Mouse (Mus musculus): ENCODE results near the gene Bricd5. TPM values are rescaled to one million over a fixed set of nuclear protein-coding genes. Genes with fewer than 3 reads are reported as not detected.
A peak's percentile ranks its signal among the peaks of the same experiment; 100 is the strongest.
"Not testable (repeated sequence)": the region's sequence is repeated elsewhere in the genome, so short reads cannot be mapped to it uniquely, and the experiment has no call there.

The Bricd5 gene
- polyA plus RNA-seq (2012; rRNA removed) (0.29 and 0.30 TPM in 2 replicates), polyA plus RNA-seq (2014; fragmentation: Nextera tagmentation; extraction: Ambion mirVana) (0.23 TPM in 1 of 2 replicates, not detected in the other)

DNA sequence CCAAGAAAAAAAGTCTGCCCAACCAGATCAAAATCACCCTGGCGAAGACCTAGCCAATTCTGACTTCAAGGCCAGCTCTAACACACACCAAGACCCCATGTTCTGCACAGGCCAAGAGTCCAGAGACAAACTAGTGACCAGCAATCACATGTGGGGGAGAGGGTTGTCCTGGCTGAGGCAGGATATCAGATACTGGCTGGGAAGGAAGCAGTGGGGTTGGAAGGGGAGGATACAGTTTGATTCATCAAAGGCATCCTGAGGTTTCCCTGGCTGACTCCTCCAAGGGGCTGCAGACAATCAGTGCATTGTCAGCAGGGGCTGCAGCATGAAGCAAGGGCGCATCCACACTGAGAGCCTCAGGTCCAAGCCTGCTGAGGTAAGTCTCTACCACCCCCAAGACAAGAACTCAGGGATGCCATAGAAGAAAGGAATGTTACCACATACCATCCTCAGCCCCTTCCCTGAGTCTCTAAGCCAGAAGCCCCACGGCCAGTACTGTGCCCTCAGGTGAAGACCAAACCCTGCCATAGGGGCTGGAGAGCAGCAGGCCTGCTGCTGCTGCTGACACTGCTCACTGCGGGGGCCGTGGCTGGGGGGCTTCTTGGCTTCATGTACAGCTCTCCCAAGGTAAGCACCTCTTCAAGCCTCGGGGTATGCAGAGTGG is at the start of gene Bricd5:
Bricd5 (plus strand) TSS at position 273 of the 664 bp plus-strand sequence.
- Histone ChIP-seq H3K36me3 (replicated peaks; ENCODE audit: control insufficient read depth, insufficient read depth, low read depth) (peaks cover 25% of the 10 kb centered on the region), H3K4me3 (ENCODE audit: insufficient read depth in 1 of 2, low read depth in 2 of 2, low read length in 2 of 2) (peak within 1 kb of the TSS; percentile 84 to 93; a peak in 3 of 4 replicates), H3K4me2 (ENCODE audit: low read depth) (peak within 1 kb of the TSS; percentile 96), H3K4me1 (replicated peaks; ENCODE audit: control insufficient read depth in 2 of 2, insufficient read depth in 2 of 2, low read length in 1 of 2) (peaks cover 13 to 20% of the 10 kb centered on the region in 2 experiments), H3K9ac (replicated peaks) (no peak within 1 kb of the TSS), H3K27me3 (ENCODE audit: control insufficient read depth, insufficient read depth, low read length) (no peaks in the 10 kb centered on the region), H3K9me3 (ENCODE audit: control insufficient read depth, low read length) (no peaks in the 10 kb centered on the region), H3K27ac (peak within 1 kb of the TSS; percentile 11; the same call in 1 of the 2 replicates)
- WGBS (ENCODE audit: insufficient replicate concordance), result 73% methylated on average over 6 of the region's 6 CpGs
- ATAC-seq (ENCODE audit: insufficient read depth) (no peak), DNase-seq (ENCODE audit: low read depth in 3 of 3, low spot score in 3 of 3) (no peak)
- TF ChIP-seq CTCF (IDR thresholded peaks at IDR 0.05; ENCODE audit: low read depth), result no peak
- TF ChIP-seq EP300 (IDR thresholded peaks at IDR 0.05; ENCODE audit: low read depth), result no peak

DNA sequence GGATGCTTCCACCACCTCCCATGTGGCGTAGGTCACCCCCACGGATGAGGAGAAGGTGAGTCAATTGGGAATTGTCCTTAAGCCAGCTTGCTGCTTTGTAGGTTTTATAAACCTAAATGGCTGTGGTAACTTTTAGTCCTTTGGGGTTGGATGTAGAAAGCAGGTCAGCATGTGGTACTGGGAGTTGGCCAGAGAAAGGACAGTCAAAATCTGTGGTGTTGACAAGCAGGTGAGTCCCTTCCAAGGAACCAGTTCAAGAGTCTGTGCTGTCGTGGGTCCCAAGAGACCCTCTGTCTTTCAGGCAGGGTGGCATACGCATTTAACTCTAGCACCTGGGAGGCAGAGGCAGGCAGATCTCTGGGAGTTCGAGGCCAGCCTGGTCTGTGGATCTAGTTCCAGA is 49.2 kb upstream of the Bricd5 start:
- Histone ChIP-seq H3K9me3 (ENCODE audit: control insufficient read depth, low read length) (no peaks in the 10 kb centered on the region), H3K9ac (replicated peaks) (no peak overlapping the region), H3K4me1 (replicated peaks; ENCODE audit: control insufficient read depth in 2 of 2, insufficient read depth in 2 of 2, low read length in 1 of 2) (peaks cover 2 to 4% of the 10 kb centered on the region in 2 experiments; a peak in 2 of 4 replicates), H3K4me2 (ENCODE audit: low read depth) (no peak overlapping the region), H3K36me3 (replicated peaks; ENCODE audit: control insufficient read depth, insufficient read depth, low read depth) (peaks cover 59% of the 10 kb centered on the region), H3K27me3 (ENCODE audit: control insufficient read depth, insufficient read depth, low read length) (no peaks in the 10 kb centered on the region), H3K4me3 (ENCODE audit: insufficient read depth in 1 of 2, low read depth in 2 of 2, low read length in 2 of 2) (no peak overlapping the region), H3K27ac (no peak overlapping the region)
- DNase-seq (ENCODE audit: low read depth in 3 of 3, low spot score in 3 of 3) (no peak), ATAC-seq (ENCODE audit: insufficient read depth) (no peak)
- no peak for TF ChIP-seq CTCF (IDR thresholded peaks at IDR 0.05; ENCODE audit: low read depth)
- TF ChIP-seq EP300 (IDR thresholded peaks at IDR 0.05; ENCODE audit: low read depth), result no peak
- 85% methylated on average over 5 of the region's 5 CpGs for WGBS (ENCODE audit: insufficient replicate concordance)

DNA sequence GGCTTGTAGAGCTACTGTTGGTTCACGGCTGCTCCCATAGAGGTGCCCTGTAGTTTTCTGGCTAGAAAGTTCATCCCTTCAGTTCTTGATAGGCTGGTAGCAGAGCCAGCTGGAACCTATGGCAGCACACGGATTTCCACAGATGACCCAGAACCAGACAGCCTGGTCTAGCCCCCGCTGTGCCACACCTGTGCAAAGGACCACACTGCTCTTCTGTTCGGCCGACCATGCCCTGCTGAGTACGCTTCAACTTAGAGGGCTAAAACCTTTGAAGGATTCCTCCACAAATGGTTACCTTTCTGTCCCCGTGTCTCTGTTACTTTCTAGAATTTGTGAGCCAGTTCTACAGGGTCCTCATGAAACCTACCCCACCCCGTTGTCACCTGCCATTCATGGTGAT is 48.4 kb upstream of the Bricd5 start:
- not testable (repeated sequence) for H3K4me1 ChIP-seq (replicated peaks; ENCODE audit: control insufficient read depth in 2 of 2, insufficient read depth in 2 of 2, low read length in 1 of 2); DNase-seq (ENCODE audit: low read depth in 3 of 3, low spot score in 3 of 3); H3K27ac ChIP-seq; H3K27me3 ChIP-seq (ENCODE audit: control insufficient read depth, insufficient read depth, low read length); ATAC-seq (ENCODE audit: insufficient read depth); H3K9ac ChIP-seq (replicated peaks); H3K9me3 ChIP-seq (ENCODE audit: control insufficient read depth, low read length); H3K4me2 ChIP-seq (ENCODE audit: low read depth); H3K4me3 ChIP-seq (ENCODE audit: insufficient read depth in 1 of 2, low read depth in 2 of 2, low read length in 2 of 2)
- 82% methylated on average over 5 of the region's 8 CpGs for WGBS (ENCODE audit: insufficient replicate concordance)
- H3K36me3 ChIP-seq (replicated peaks; ENCODE audit: control insufficient read depth, insufficient read depth, low read depth), result peaks cover 51% of the 10 kb centered on the region

DNA sequence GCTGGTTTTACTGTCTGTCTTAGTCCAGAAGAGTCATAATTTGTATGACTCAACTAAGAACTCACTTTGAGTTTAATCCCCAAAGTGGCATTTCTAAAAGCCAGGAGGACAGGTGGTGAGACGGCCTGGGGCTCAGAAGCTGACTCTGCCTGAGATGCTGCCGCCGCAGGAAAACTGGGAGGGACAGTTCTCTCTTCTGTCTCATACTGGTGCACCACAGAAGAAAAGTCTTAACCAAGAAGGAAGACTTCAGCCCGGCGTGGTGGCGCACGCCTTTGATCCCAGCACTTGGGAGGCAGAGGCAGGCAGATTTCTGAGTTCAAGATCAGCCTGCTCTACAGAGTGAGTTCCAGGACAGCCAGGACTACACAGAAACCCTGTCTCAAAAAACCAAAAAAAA is 47.8 kb upstream of the Bricd5 start:
- no peak overlapping the region; the same call in 1 of the 2 replicates for H3K9ac ChIP-seq (replicated peaks)
- TF ChIP-seq EP300 (IDR thresholded peaks at IDR 0.05; ENCODE audit: low read depth), result no peak
- TF ChIP-seq CTCF (IDR thresholded peaks at IDR 0.05; ENCODE audit: low read depth), result no peak
- H3K4me2 ChIP-seq (ENCODE audit: low read depth), result peak overlapping the region; percentile 95
- H3K9me3 ChIP-seq (ENCODE audit: control insufficient read depth, low read length), result no peaks in the 10 kb centered on the region
- H3K4me3 ChIP-seq (ENCODE audit: insufficient read depth in 1 of 2, low read depth in 2 of 2, low read length in 2 of 2), result no peak overlapping the region
- no peak for ATAC-seq (ENCODE audit: insufficient read depth)
- no peaks in the 10 kb centered on the region for H3K27me3 ChIP-seq (ENCODE audit: control insufficient read depth, insufficient read depth, low read length)
- DNase-seq (ENCODE audit: low read depth in 3 of 3, low spot score in 3 of 3), result no peak
- H3K27ac ChIP-seq, result peak overlapping the region; percentile 32
- 84% methylated on average over 7 of the region's 7 CpGs for WGBS (ENCODE audit: insufficient replicate concordance)
- H3K4me1 ChIP-seq (replicated peaks; ENCODE audit: control insufficient read depth in 2 of 2, insufficient read depth in 2 of 2, low read length in 1 of 2), result peaks cover 2 to 4% of the 10 kb centered on the region in 2 experiments; a peak in 2 of 4 replicates
- H3K36me3 ChIP-seq (replicated peaks; ENCODE audit: control insufficient read depth, insufficient read depth, low read depth), result peaks cover 45% of the 10 kb centered on the region

DNA sequence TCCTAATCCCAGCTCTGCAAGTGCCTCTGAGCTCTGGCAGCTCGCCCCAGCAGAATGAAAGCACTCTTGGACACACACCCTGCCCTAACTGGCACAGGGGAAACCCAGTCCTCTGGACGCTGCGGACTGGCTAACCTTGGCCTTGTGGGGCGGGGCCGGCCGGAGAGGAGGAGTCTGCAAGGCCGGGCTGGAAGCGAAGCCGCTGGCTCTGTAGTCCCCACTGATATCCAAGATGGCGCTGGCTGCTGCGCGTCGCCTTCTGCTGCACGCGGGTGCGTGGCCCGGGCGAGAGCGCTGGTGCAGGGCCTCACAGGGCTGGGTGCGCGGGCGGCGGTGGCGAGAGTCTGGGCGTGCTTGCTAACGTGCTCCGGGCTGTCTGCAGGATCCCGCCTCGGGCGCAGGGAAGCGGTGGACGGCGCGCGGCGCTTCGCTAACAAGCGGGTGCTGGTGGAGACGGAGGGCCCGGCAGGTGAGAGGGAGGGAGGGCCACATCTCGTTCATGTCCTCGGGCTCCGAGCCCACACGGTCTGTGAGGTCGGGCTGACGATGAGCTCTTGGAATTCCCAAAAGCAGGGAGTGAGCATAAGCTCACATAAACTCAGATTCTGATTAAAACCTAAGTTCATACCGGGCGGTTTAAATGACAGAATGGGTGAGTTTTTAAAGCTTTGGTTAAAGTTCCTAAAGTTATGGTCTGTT is 47.1 kb upstream of the Bricd5 start, which contains the start of gene Eci1:
Eci1 (plus strand) TSS at position 171 of the 699 bp plus-strand sequence.
- peaks cover 2 to 4% of the 10 kb centered on the region in 2 experiments; a peak in 2 of 4 replicates for H3K4me1 ChIP-seq (replicated peaks; ENCODE audit: control insufficient read depth in 2 of 2, insufficient read depth in 2 of 2, low read length in 1 of 2)

More for the DNA sequence above, 47.1 kb upstream of the Bricd5 start, which contains the start of gene Eci1:
- Histone ChIP-seq H3K9me3 (ENCODE audit: control insufficient read depth, low read length) (no peaks in the 10 kb centered on the region), H3K4me3 (ENCODE audit: insufficient read depth in 1 of 2, low read depth in 2 of 2, low read length in 2 of 2) (peak within 1 kb of the TSS; percentile 61 to 81), H3K27ac (peak within 1 kb of the TSS; percentile 32), H3K36me3 (replicated peaks; ENCODE audit: control insufficient read depth, insufficient read depth, low read depth) (peaks cover 38% of the 10 kb centered on the region), H3K4me2 (ENCODE audit: low read depth) (peak within 1 kb of the TSS; percentile 95), H3K9ac (replicated peaks) (peak within 1 kb of the TSS; percentile 56), H3K27me3 (ENCODE audit: control insufficient read depth, insufficient read depth, low read length) (no peaks in the 10 kb centered on the region)
- TF ChIP-seq CTCF (IDR thresholded peaks at IDR 0.05; ENCODE audit: low read depth) (no peak), EP300 (IDR thresholded peaks at IDR 0.05; ENCODE audit: low read depth) (no peak)
- DNase-seq (ENCODE audit: low read depth in 3 of 3, low spot score in 3 of 3) (peak; percentile 88 to 89 (median 88)), ATAC-seq (ENCODE audit: insufficient read depth) (peak; percentile 96)
- under 1% methylated on average over 48 of the region's 48 CpGs for WGBS (ENCODE audit: insufficient replicate concordance)
